Mouse (Mus musculus): ENCODE measurements around the gene Fto. TPM values are rescaled to one million over a fixed set of nuclear protein-coding genes. Genes with fewer than 3 reads are reported as not detected.

The Fto gene
- total and polyA plus RNA-seq, 2 experiments from 2014 or later = 41.1 to 50.6 TPM

GRCm38 (mm10) chr8:91565869-91566502 lies 252.7 kb downstream of the Fto start:
- peak; percentile 31; the same call in 1 of the 2 replicates for ATAC-seq (ENCODE audit: insufficient read depth, low read depth)
- no peaks in the 10 kb centered on the region for H3K9me3 ChIP-seq (replicated peaks; ENCODE audit: control insufficient read depth, low read length)
- H3K27me3 ChIP-seq (ENCODE audit: control insufficient read depth, insufficient read depth, low read length) = no peaks in the 10 kb centered on the region
- H3K36me3 ChIP-seq (replicated peaks; ENCODE audit: control insufficient read depth, insufficient read depth, low read length) = no peaks in the 10 kb centered on the region
- peaks cover 34% of the 10 kb centered on the region for H3K4me1 ChIP-seq (ENCODE audit: control insufficient read depth, insufficient read depth)
- H3K4me3 ChIP-seq (ENCODE audit: low read depth, low read length) = no peak overlapping the region
- H3K9ac ChIP-seq (replicated peaks; ENCODE audit: low read depth, low read length) = no peak overlapping the region; the same call in 1 of the 2 replicates
- peak overlapping the region; percentile 49; the same call in 1 of the 2 replicates for H3K27ac ChIP-seq (ENCODE audit: low read depth)
- peak overlapping the region; percentile 39; the same call in 1 of the 2 replicates for H3K4me2 ChIP-seq (ENCODE audit: low read depth, low read length)
- DNase-seq (ENCODE audit: low spot score) = no peak
- WGBS = 24% methylated on average over 12 of the region's 12 CpGs
- no peak for TF ChIP-seq CTCF (IDR thresholded peaks at IDR 0.05; ENCODE audit: low read depth)
- no peak for TF ChIP-seq EP300 (IDR thresholded peaks at IDR 0.05; ENCODE audit: low read depth)

- Histone ChIP-seq H3K36me3 (replicated peaks; ENCODE audit: control insufficient read depth, insufficient read depth, low read length) (no peaks in the 10 kb centered on the region), H3K4me3 (ENCODE audit: low read depth, low read length) (no peak overlapping the region), H3K4me2 (ENCODE audit: low read depth, low read length) (0 out of 2 replicates have a peak overlapping the region, but pooled peaks have one; percentile 39), H3K4me1 (ENCODE audit: control insufficient read depth, insufficient read depth) (peaks cover 38% of the 10 kb centered on the region), H3K27ac (ENCODE audit: low read depth) (no peak overlapping the region), H3K9ac (replicated peaks; ENCODE audit: low read depth, low read length) (no peak overlapping the region; the same call in 1 of the 2 replicates), H3K9me3 (replicated peaks; ENCODE audit: control insufficient read depth, low read length) (no peaks in the 10 kb centered on the region), H3K27me3 (ENCODE audit: control insufficient read depth, insufficient read depth, low read length) (no peaks in the 10 kb centered on the region)
- WGBS = 64% methylated on average over 2 of the region's 2 CpGs
- TF ChIP-seq EP300 (IDR thresholded peaks at IDR 0.05; ENCODE audit: low read depth) = no peak
- no peak for TF ChIP-seq CTCF (IDR thresholded peaks at IDR 0.05; ENCODE audit: low read depth)
- no peak for DNase-seq (ENCODE audit: low spot score)
- no peak for ATAC-seq (ENCODE audit: insufficient read depth, low read depth)
Measured at GRCm38 (mm10) chr8:91566503-91566869, 253.2 kb downstream of the Fto start.

- TF ChIP-seq EP300 (IDR thresholded peaks at IDR 0.05; ENCODE audit: low read depth) (no peak), CTCF (IDR thresholded peaks at IDR 0.05; ENCODE audit: low read depth) (no peak)
- Histone ChIP-seq H3K27me3 (ENCODE audit: control insufficient read depth, insufficient read depth, low read length) (no peaks in the 10 kb centered on the region), H3K4me2 (ENCODE audit: low read depth, low read length) (peak overlapping the region; percentile 24), H3K36me3 (replicated peaks; ENCODE audit: control insufficient read depth, insufficient read depth, low read length) (no peaks in the 10 kb centered on the region), H3K27ac (ENCODE audit: low read depth) (no peak overlapping the region), H3K4me1 (ENCODE audit: control insufficient read depth, insufficient read depth) (peaks cover 49% of the 10 kb centered on the region), H3K4me3 (ENCODE audit: low read depth, low read length) (no peak overlapping the region), H3K9ac (replicated peaks; ENCODE audit: low read depth, low read length) (0 out of 2 replicates have a peak overlapping the region, but pooled peaks have one; percentile 22), H3K9me3 (replicated peaks; ENCODE audit: control insufficient read depth, low read length) (no peaks in the 10 kb centered on the region)
- WGBS = 15% methylated on average over 11 of the region's 11 CpGs
- no peak for DNase-seq (ENCODE audit: low spot score)
- no peak for ATAC-seq (ENCODE audit: insufficient read depth, low read depth)
Measured at GRCm38 (mm10) chr8:91569874-91570273, 256.5 kb downstream of the Fto start.

GRCm38 (mm10) chr8:91570809-91571208 lies 257.5 kb downstream of the Fto start:
- DNase-seq (ENCODE audit: low spot score) (no peak), ATAC-seq (ENCODE audit: insufficient read depth, low read depth) (no peak)
- Histone ChIP-seq H3K4me1 (ENCODE audit: control insufficient read depth, insufficient read depth) (peaks cover 41% of the 10 kb centered on the region), H3K36me3 (replicated peaks; ENCODE audit: control insufficient read depth, insufficient read depth, low read length) (no peaks in the 10 kb centered on the region), H3K4me2 (ENCODE audit: low read depth, low read length) (no peak overlapping the region), H3K27ac (ENCODE audit: low read depth) (no peak overlapping the region), H3K9ac (replicated peaks; ENCODE audit: low read depth, low read length) (no peak overlapping the region), H3K9me3 (replicated peaks; ENCODE audit: control insufficient read depth, low read length) (no peaks in the 10 kb centered on the region), H3K27me3 (ENCODE audit: control insufficient read depth, insufficient read depth, low read length) (no peaks in the 10 kb centered on the region), H3K4me3 (ENCODE audit: low read depth, low read length) (no peak overlapping the region)
- TF ChIP-seq CTCF (IDR thresholded peaks at IDR 0.05; ENCODE audit: low read depth) (no peak), EP300 (IDR thresholded peaks at IDR 0.05; ENCODE audit: low read depth) (no peak)
- WGBS = 57% methylated on average over 7 of the region's 7 CpGs

- no peak overlapping the region for H3K27ac ChIP-seq (ENCODE audit: low read depth)
Measured at GRCm38 (mm10) chr8:91571978-91572377, 258.7 kb downstream of the Fto start.

More at GRCm38 (mm10) chr8:91571978-91572377, 258.7 kb downstream of the Fto start:
- H3K9me3 ChIP-seq (replicated peaks; ENCODE audit: control insufficient read depth, low read length) = no peaks in the 10 kb centered on the region
- H3K36me3 ChIP-seq (replicated peaks; ENCODE audit: control insufficient read depth, insufficient read depth, low read length) = no peaks in the 10 kb centered on the region
- no peak overlapping the region for H3K4me2 ChIP-seq (ENCODE audit: low read depth, low read length)
- H3K27me3 ChIP-seq (ENCODE audit: control insufficient read depth, insufficient read depth, low read length) = no peaks in the 10 kb centered on the region
- TF ChIP-seq EP300 (IDR thresholded peaks at IDR 0.05; ENCODE audit: low read depth) (no peak), CTCF (IDR thresholded peaks at IDR 0.05; ENCODE audit: low read depth) (no peak)
- no peak overlapping the region for H3K4me3 ChIP-seq (ENCODE audit: low read depth, low read length)
- DNase-seq (ENCODE audit: low spot score) = no peak
- H3K4me1 ChIP-seq (ENCODE audit: control insufficient read depth, insufficient read depth) = peaks cover 35% of the 10 kb centered on the region
- 64% methylated on average over 4 of the region's 4 CpGs for WGBS
- no peak overlapping the region for H3K9ac ChIP-seq (replicated peaks; ENCODE audit: low read depth, low read length)
- no peak for ATAC-seq (ENCODE audit: insufficient read depth, low read depth)
